Mouse (Mus musculus) embryonic fibroblast, embryonic 13.5 days (primary cell): ENCODE results near the gene Wwox.

Source experiments
- CTCF ChIP-seq: IDR thresholded peaks from 2 replicates; pipeline ENCODE4 v1.5.1; 2011; ENCODE audit warnings: mild to moderate bottlenecking, control low read depth, low read length, moderate library complexity, borderline replicate concordance; ENCODE audit not compliant: insufficient read depth
- POLR2A ChIP-seq: IDR thresholded peaks from 2 replicates; pipeline ENCODE4 v1.6.1; 2011; ENCODE audit warnings: low read depth, mild to moderate bottlenecking, control low read depth, low read length, moderate library complexity

DNA sequence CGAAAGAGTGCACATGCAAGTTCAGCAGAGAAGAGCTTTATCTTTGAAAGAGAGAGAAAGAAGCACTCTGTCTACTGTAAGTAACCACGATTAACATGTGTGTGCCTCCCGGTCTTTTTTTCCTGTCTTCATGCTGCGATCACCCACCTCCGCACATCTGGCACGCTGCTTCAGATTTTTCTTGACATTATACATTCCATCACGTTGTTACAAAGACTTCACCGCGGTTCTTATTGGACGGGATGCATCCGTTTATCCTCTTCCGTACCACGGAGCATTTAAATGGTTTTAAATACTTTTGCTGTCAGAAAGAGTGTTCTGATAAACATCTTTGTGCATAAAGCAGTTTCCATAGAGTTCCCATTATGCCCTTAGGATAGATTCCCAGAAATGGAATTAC lies 816.1 kb downstream of the Wwox start:
- TF ChIP-seq CTCF (no peak), POLR2A (no peak)
